Mouse (Mus musculus) intestine, embryonic 14.5 days (tissue): ENCODE data around the gene 1810009A15Rik. TPM values are rescaled to one million over a fixed set of nuclear protein-coding genes. Genes with fewer than 3 reads are reported as not detected.

ENCODE experiments used
- ATAC-seq: fragments of 200-750 bp; cut with Nextera tagmentation; replicated peaks from 2 replicates; pipeline ENCODE4 v1.8.0; 2017; ENCODE audit warnings: low read depth, moderate number of reproducible peaks, moderate TSS enrichment, moderate library complexity; ENCODE audit not compliant: low FRiP score, low TSS enrichment
- DNase-seq: peaks from one replicate; pipeline ENCODE4 v3.0.0-alpha.2; 2018; ENCODE audit warnings: low spot score
- H3K27ac ChIP-seq: fragments of 300-500 bp; sonication (generic); 2 replicates; pipeline ENCODE4 v1.5.1; 2014; ENCODE audit warnings: low read depth, mild to moderate bottlenecking, control low read depth
- H3K27me3 ChIP-seq: fragments of 300-500 bp; sonication (generic); replicated peaks from 2 replicates; pipeline ENCODE4 v1.6.1; 2014; ENCODE audit warnings: low read length, control low read depth; ENCODE audit not compliant: control insufficient read depth, insufficient read depth
- H3K36me3 ChIP-seq: fragments of 300-500 bp; sonication (generic); 2 replicates; pipeline ENCODE4 v1.6.1; 2014; ENCODE audit warnings: low read length, control low read depth; ENCODE audit not compliant: control insufficient read depth, insufficient read depth
- H3K4me1 ChIP-seq: fragments of 300-500 bp; sonication (generic); replicated peaks from 2 replicates; pipeline ENCODE4 v1.6.1; 2014; ENCODE audit warnings: low read length, control low read depth, mixed read lengths; ENCODE audit not compliant: control insufficient read depth, insufficient read depth
- H3K4me2 ChIP-seq: fragments of 300-500 bp; sonication (generic); 2 replicates; pipeline ENCODE4 v1.6.1; 2014; ENCODE audit warnings: low read length
- H3K4me3 ChIP-seq: fragments of 300-500 bp; sonication (generic); 2 replicates; pipeline ENCODE4 v1.5.1; 2014; ENCODE audit warnings: low read depth, low read length, control low read depth, mixed read lengths
- H3K9ac ChIP-seq: fragments of 300-500 bp; sonication (generic); 2 replicates; pipeline ENCODE4 v1.6.1; 2014; ENCODE audit warnings: mild to moderate bottlenecking, low read length
- H3K9me3 ChIP-seq: fragments of 300-500 bp; sonication (generic); 2 replicates; pipeline ENCODE4 v1.6.1; 2016; ENCODE audit warnings: low read length, control low read depth; ENCODE audit not compliant: control insufficient read depth
- WGBS: fragments of 180-500 bp; shearing (Covaris S2); extraction: QIAGEN DNeasy Blood & Tissue Kit; methylation state at CpG from one replicate; pipeline ENCODE4 v1.1.7; 2014; 5-methylcytosine and 5-hydroxymethylcytosine counted together
- polyA plus RNA-seq: library from polyadenylated mRNA; unstranded; fragments of >200 nt; fragmentation: Nextera tagmentation; extraction: Ambion mirVana; gene quantifications from 2 replicates; pipeline ENCODE4 v1.2.1, GENCODE M21; 2014

1810009A15Rik gene
- polyA plus RNA-seq, 1 experiment from 2014 or later = 92.8 TPM

DNA sequence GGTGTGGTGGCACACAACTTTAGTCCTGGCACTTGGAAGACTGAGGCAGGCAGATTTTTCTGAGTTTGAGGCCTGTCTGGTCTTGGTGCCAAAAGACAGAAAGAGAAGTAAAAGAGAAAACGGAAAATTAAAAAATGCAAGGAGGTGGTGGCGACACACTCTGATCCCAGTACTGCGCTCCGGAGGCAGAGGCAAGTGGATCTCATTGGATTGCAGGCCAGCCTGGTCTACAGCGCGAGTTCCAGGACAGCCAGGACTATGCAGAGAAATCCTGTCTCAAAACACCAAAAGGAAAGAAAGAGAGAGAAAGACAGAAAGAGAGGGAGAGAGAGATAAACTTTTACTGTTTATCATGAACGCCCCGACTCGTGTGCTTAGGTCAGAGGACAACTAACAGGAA is 17.8 kb upstream of the 1810009A15Rik start:
- Histone ChIP-seq H3K4me1 (peaks cover 7% of the 10 kb centered on the region; the same call in 1 of the 2 replicates), H3K9me3 (no peaks in the 10 kb centered on the region), H3K9ac (peak overlapping the region; percentile 90), H3K4me2 (peak overlapping the region; percentile 59), H3K27ac (peak overlapping the region; percentile 67), H3K4me3 (peak overlapping the region; percentile 89), H3K27me3 (no peaks in the 10 kb centered on the region), H3K36me3 (peaks cover 30% of the 10 kb centered on the region)
- ATAC-seq = peak; percentile 30
- 52% methylated on average over 9 of the region's 9 CpGs for WGBS
- no peak for DNase-seq

DNA sequence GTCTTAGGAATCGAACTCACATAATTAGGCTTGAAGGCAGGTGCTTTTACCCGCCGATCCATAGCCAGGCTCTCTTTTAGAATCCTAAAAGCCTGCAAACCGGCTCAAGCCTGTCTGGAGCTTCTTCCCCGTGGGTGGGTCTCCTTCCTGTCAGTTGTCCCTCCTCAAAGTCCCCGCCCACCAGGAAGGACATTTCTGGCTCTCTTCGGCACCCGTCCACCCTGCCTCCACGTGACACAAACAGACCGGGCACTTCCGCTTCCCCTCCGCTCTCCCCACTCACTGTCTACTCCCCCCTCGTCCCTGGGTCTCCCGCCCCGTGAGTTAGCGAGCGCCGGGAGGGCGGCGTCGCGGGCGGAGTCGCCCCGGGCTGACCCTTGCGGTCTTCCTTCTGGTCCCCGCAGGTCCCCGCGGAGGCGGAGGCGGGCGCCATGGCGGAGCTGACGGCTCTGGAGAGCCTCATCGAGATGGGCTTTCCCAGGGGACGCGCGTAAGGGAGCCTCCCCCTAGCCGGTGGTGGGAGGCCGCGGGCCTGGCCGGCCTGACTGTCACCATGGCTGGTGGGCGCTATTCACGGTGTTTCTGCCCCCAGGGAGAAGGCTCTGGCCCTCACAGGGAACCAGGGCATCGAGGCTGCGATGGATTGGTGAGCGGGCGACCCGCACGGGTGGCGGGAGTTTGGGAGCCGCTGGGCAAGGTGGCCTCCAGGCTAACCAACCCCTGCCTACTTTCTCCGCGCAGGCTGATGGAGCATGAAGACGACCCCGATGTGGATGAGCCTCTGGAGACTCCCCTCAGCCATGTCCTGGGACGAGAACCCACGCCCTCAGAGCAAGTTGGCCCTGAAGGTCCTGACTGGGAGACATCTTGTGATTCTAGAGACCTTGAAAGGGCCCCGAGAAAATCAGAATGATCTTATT is 17.1 kb upstream of the 1810009A15Rik start, which contains the start of gene Ubxn1:
Gene Ubxn1, plus strand, starts transcription at position 230 of the 920 bp plus-strand sequence.
- peak within 1 kb of the TSS; percentile 71 for H3K27ac ChIP-seq
- H3K4me3 ChIP-seq = peak within 1 kb of the TSS; percentile 89
- H3K4me2 ChIP-seq = peak within 1 kb of the TSS; percentile 93
- peak within 1 kb of the TSS; percentile 90 for H3K9ac ChIP-seq
- DNase-seq (peak; percentile 97), ATAC-seq (peak; percentile 97)
- no peaks in the 10 kb centered on the region for H3K27me3 ChIP-seq
- H3K4me1 ChIP-seq = peaks cover 7% of the 10 kb centered on the region; the same call in 1 of the 2 replicates
- WGBS = under 1% methylated on average over 59 of the region's 59 CpGs
- peaks cover 36% of the 10 kb centered on the region for H3K36me3 ChIP-seq
- H3K9me3 ChIP-seq = no peaks in the 10 kb centered on the region

DNA sequence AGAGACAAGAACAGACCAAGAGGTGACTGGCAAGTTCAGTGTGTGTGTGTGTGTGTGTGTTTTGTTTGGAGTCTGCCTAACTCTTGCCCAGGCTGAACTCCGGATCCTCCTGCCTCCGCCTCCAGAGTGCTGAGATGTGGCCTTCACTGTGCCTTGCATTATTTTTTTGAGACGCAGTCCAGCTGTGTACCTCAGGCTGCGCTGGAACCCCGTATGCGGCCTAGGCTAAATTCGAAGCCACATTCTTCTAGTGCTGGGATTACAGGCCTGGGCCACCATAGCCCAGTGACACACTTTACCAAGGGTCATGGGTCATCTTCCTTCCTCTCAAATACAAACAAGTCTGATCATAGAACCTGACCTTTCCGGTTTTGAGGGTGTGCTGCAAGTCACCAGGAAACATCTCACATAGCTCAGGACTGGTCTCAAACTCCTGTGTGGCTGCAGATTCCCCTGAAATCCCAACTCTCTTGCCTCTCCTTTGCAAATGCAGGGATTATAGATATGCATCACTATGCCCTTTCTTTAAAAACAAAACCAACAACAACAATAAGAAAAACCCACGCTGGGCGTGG is 16.3 kb upstream of the 1810009A15Rik start:
- WGBS = 58% methylated on average over 10 of the region's 10 CpGs

DNA sequence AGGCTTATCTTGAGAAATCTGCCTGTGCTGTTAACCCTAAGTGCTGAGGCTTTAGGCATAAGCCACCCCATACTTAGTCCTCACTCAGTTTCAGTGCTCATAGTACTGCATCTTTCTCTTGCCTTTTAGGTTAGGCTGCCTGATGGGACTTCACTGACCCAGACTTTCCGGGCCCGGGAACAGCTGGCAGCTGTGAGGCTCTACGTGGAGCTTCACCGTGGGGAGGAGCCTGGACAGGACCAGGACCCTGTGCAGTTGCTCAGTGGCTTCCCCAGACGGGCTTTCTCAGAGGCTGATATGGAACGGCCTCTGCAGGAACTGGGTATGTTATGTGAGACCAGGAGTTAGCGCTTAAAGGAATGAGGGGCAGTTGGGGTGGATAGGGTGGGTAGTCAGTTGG is 13.6 kb upstream of the 1810009A15Rik start:
- H3K27me3 ChIP-seq = no peaks in the 10 kb centered on the region
- no peaks in the 10 kb centered on the region for H3K9me3 ChIP-seq
- ATAC-seq (no peak), DNase-seq (no peak)
- H3K27ac ChIP-seq = no peak overlapping the region
- no peak overlapping the region for H3K4me2 ChIP-seq
- H3K9ac ChIP-seq = no peak overlapping the region
- H3K4me3 ChIP-seq = no peak overlapping the region
- peaks cover 10% of the 10 kb centered on the region for H3K4me1 ChIP-seq
- 91% methylated on average over 7 of the region's 7 CpGs for WGBS
- peaks cover 53% of the 10 kb centered on the region for H3K36me3 ChIP-seq

More for the DNA sequence above, 16.3 kb upstream of the 1810009A15Rik start:
- H3K9ac ChIP-seq = peak overlapping the region; percentile 90
- ATAC-seq = no peak
- DNase-seq = no peak
- H3K9me3 ChIP-seq = no peaks in the 10 kb centered on the region
- no peaks in the 10 kb centered on the region for H3K27me3 ChIP-seq
- H3K4me3 ChIP-seq = peak overlapping the region; percentile 89
- H3K4me1 ChIP-seq = peaks cover 7% of the 10 kb centered on the region; the same call in 1 of the 2 replicates
- H3K36me3 ChIP-seq = peaks cover 44% of the 10 kb centered on the region
- H3K27ac ChIP-seq = peak overlapping the region; percentile 71
- peak overlapping the region; percentile 93 for H3K4me2 ChIP-seq

DNA sequence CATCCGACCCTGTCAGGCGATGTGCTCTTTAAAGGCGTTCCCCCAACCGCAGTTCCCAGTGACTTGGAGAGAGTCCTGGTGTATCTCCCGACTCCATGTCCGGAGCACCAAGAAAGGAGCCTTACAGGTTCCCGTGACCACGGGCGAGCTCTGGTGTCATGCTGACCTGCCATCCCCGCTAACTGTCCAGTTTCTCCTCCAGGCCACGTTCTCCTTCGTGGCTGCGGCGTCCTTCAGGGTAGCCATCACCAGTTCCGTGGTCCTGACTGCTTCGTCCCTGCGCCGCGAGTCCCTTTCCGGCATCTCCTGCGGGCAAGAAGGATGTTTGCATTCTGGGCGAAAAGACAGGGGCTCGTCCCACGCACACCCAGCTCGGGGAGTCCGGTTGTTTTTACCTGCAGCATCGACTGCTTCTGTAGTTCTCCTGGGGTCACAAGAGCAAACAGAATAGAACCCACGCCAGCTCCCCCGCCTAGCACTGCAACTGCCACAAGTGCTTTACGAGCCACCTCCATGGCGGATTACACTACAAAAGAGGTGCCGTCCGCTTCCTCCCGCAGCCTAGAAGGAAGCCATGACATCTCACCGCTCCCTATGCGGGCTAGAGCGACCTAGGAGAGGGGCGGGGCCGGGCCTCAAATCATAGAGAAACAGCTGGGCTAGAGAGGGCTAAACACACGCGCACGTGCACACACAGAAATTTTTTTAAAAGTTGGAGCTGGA is 8.2 kb upstream of the 1810009A15Rik start, which contains the start of gene Uqcc3:
Gene Uqcc3, minus strand, starts transcription at position 613 of the 723 bp plus-strand sequence.
- Histone ChIP-seq H3K4me1 (peaks cover 3% of the 10 kb centered on the region), H3K36me3 (peaks cover 27% of the 10 kb centered on the region), H3K4me3 (peak within 1 kb of the TSS; percentile 82), H3K9ac (peak within 1 kb of the TSS; percentile 92), H3K4me2 (peak within 1 kb of the TSS; percentile 79), H3K9me3 (no peaks in the 10 kb centered on the region), H3K27ac (peak within 1 kb of the TSS; percentile 81), H3K27me3 (no peaks in the 10 kb centered on the region)
- ATAC-seq = peak; percentile 95
- under 1% methylated on average over 42 of the region's 42 CpGs for WGBS
- DNase-seq = peak; percentile 88

DNA sequence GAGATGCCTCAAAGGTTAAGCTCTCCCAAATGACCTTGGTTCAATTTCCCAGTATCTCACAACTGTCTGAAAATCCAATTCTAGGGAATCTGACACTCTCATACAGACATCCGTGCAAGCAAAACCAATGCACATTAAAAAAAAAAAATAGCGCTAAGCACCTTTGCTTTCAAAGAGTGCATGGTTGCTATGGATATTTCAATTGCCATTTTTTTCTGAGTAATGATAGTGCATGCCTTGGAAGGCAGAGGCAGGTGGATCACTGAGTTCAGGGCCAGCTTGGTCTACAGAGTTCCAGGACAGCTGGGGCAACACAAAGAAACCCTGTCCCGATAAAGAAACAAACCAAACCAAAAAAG is 7.6 kb upstream of the 1810009A15Rik start:
- no peak overlapping the region for H3K27ac ChIP-seq
- WGBS = 14% methylated on average over 3 of the region's 3 CpGs
- peak; percentile 12; the same call in 1 of the 2 replicates for ATAC-seq

DNA sequence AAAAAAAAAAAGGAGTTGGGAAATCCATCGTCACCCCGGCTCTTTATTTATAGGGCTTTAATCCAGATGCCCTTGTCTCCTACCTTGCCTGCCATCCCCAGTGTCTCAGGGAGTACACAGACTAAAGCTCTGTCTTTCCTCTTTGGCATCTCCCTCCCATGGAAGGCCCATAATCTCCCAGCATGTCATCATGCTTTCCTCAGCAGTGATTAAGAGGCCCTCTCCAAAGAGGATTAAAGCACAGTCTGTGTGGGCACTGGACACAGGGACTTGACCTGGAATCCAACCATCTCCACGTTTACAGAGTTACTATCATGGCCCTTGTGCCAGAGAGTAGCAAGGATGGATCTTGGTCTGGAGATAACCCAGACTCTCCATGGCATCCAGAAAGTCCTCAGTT is 5.0 kb upstream of the 1810009A15Rik start, which contains the start of the genes Lbhd1 and Gm49403:
Gene Lbhd1, plus strand, starts transcription at position 117 of the 400 bp plus-strand sequence.
Gene Gm49403, plus strand, starts transcription at position 315 of the 400 bp plus-strand sequence.
- Histone ChIP-seq H3K9me3 (no peaks in the 10 kb centered on the region), H3K4me3 (no peak within 1 kb of the TSS), H3K9ac (no peak within 1 kb of the TSS), H3K27ac (no peak within 1 kb of the TSS), H3K27me3 (no peaks in the 10 kb centered on the region), H3K36me3 (peaks cover under 1% of the 10 kb centered on the region; the same call in 1 of the 2 replicates), H3K4me2 (no peak within 1 kb of the TSS), H3K4me1 (peaks cover 13% of the 10 kb centered on the region)
- ATAC-seq (no peak), DNase-seq (no peak)
- WGBS = 81% methylated on average over 3 of the region's 3 CpGs

More for the DNA sequence above, 7.6 kb upstream of the 1810009A15Rik start:
- Histone ChIP-seq H3K9ac (peak overlapping the region; percentile 92), H3K27me3 (no peaks in the 10 kb centered on the region), H3K4me1 (peaks cover 3% of the 10 kb centered on the region), H3K9me3 (no peaks in the 10 kb centered on the region), H3K36me3 (peaks cover 22% of the 10 kb centered on the region), H3K4me2 (peak overlapping the region; percentile 79), H3K4me3 (peak overlapping the region; percentile 82)
- DNase-seq = no peak
